Mouse (Mus musculus) cerebellum, postnatal 4 days (tissue): ENCODE data around the gene Lrrfip1.

Experiments used
- DNase-seq, 2 experiments: peaks; one replicate each; pipeline ENCODE4 v3.0.0; 2022; ENCODE audit warnings: low spot score in 2 of 2, mixed read lengths in 1 of 2

Lrrfip1 gene

DNA sequence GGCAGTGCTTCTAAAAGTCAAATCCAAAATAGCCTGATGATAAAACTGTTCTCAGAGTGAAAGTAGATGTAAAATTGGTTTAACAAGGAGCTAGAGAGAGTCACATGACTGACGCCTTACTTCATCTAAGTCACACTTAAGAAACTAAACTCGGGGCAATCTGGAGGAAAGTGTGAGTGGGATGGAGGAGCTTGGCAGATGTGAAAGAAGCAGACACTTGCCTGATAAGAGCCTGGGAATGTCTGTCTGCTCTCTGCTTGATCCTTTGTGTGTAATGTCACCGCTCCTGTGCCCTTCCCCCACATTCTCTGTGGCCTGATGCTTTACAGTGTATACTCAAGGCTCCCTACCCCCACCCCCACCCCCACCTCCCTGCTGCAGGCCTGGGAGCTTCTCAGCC is 87.8 kb downstream of the Lrrfip1 start:
- DNase-seq: no peak

DNA sequence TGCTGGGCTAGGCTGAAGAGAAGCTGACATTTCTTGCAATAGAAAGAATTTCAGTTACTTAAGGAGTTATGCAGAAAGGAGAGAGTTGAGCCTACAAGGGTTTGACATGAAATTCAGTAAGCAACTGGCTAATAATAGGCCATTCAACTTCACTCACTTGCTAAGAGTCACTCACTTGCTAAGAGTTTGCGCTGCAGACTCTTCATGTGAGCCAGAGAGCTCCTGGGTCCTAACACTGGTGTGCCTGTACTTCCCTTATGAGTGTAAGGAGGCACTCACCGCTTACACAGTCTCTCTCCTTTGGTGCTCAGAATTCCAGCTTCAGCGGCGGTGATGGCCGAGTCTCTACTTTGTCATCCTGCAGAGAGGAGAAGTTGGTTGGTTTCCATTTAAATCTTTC is 88.2 kb downstream of the Lrrfip1 start:
- DNase-seq: no peak

DNA sequence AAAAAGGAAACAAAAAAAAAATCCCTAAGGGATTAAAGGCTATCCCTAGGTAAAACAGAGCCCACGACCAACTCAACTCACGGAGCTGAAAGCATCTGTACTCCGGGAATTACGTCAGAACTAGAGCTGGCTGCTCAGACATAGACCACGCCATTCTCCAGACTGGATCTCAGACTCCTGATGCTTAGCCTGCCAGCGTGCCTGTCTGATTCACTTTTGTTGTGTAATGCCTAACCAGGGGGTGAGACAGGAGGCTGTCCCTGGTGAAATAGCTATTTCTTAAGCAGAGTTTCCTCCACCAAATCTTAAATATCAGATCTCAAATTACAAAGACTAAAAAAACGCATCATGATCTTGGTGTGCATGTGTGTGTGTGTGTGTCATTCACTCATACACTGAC is 89.5 kb downstream of the Lrrfip1 start:
- no peak for DNase-seq

DNA sequence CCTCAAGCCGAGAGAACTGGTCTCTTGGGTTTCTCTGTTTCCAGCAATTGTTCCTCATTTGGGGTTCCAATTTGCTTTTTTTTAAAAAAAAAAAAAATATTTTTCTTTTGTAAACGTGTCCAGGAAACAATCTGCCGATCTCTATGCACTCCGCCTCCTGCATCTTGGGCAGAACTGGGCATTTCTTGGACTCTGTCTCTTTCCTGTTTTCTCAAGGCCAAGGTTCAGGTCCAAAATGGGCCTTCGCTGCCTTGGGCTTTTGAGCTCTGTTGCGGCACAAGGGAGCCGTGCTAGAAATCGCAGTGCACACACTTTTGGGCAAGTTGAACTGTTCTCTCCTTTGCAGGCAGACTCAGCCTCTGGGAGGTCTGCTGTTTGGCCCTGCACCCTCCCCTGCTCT is 90.4 kb downstream of the Lrrfip1 start:
- no peak for DNase-seq

DNA sequence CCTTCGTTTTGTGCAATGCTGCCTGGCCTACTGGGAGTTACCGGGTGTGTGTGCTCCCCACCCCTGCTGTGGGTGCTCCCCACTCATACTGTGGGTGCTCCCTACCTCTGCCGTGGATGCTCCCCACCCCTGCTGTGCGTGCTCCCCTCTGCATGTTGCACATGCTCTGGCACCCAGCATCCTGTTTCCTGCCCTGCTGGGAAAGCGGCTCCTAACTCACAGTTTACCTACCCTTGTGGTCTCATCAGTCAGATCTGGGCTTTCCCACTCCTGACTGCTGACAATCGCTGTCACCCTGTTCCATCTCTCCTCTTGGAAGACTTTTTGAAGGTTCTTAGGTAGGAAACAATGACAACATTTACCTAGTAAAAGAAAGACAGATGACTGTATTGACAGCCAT is 91.9 kb downstream of the Lrrfip1 start:
- DNase-seq: no peak

DNA sequence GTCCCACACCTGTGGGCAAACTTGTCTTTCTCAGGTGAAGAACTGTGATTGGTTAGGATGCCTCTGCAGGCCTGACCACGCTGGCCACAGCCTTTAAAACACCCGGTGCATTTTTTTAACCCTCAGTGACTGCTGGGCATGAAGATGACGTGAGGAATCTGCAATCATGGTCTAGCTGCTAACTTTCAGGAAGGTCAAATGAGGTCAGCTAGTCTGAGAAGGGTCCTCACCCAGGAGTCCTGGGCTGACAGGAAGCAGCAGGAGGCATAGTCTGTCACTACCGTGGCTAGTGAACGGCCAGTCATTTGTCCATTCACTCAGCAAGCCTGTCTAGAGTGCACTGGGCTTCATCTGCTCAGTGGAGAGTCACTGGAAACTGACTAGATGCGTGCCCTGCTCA is 93.9 kb downstream of the Lrrfip1 start:
- DNase-seq: no peak

DNA sequence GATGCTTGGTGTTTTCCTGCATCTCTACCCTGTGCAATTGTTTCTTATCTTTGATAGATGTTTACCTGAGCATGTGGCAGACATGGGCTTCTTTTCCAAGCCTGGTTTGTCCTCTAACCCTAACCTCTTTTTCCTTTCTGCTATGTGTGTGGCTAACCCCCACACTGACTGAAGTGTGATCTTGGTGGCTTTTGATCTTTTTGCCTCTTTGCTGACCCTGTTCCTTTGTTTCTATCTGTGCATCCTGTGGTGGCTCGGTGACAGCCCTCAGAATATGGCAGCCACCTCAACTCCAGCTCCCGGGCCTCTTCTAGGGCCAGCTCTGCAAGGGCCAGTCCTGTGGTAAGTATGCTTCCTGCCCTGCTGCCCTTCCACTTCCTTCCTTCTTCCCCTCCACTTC is 94.8 kb downstream of the Lrrfip1 start:
- no peak for DNase-seq

DNA sequence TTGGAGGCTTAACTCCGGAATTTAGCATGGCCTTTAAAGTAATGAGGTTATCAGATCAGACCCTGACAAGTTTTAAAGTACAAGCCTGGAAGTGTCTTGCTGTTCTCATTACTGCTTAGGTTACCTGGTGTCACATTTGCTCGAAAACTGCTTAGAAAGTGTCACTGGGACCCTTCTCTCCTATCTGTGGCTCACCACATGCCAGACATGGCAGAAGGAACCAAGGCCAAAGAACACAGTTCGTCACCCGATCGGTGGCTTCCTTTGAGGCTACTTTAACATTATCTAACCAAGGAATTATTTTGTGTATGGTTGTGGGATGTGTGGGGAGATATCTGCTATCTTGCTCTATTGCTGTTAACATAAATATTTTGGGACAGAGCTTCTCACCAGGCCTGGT is 95.5 kb downstream of the Lrrfip1 start:
- DNase-seq: no peak

DNA sequence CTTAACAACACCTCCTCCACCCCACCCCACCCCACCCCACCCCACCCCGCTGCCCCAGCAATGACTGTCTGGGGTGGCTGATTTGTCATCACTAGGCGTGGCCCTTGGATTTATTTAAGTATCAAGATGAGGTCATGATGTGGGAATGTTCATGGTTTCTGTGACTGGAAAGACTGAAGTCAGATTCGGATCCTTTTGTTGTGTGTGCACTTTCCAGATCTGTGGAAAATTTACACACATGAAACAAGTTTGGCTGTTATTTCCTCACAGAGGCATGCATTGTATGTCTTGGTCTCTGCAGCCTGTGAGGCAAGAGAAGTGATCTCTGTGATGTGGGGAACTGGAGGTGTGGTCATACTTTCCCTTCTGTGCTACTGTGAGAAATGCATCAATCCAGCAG is 96.7 kb downstream of the Lrrfip1 start:
- no peak for DNase-seq

DNA sequence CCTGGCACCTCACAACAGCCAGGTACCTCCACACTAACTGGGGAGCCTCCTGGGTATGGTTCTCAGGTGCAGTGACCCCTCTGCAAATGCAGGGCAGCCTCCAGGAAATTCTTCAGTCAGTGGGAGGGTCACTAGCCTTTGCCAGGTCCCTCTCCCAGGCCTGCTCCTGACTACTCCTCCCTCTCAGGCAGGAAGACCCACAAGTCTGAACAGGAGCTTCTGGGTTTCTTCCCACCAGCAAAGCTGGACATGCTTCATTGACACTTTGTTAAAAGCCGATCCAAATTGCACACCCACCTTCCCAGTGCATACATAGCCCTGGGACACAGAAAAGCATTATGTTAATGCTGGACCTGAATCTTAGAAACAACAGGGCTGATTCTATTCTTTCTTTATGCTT is 97.3 kb downstream of the Lrrfip1 start:
- no peak for DNase-seq

DNA sequence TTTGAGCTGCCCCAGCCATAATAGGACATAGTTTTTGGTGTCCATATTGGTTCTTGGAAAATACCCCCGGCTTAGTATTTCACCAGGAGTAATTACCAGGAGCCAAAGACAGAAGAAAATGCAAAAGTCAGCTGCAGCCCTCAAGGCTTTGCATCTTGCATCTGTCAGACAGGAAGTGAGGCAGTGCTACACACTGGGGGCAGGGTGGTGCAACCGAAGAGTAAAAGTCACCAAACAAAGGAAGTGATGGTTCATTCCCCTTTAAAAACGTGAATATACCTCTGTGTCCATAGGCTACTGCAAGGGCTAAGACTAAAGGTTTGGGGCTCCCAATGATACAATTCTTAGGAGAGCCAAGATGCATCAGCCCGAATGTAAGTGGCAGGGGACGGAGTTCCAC is 98.0 kb downstream of the Lrrfip1 start:
- no peak for DNase-seq

DNA sequence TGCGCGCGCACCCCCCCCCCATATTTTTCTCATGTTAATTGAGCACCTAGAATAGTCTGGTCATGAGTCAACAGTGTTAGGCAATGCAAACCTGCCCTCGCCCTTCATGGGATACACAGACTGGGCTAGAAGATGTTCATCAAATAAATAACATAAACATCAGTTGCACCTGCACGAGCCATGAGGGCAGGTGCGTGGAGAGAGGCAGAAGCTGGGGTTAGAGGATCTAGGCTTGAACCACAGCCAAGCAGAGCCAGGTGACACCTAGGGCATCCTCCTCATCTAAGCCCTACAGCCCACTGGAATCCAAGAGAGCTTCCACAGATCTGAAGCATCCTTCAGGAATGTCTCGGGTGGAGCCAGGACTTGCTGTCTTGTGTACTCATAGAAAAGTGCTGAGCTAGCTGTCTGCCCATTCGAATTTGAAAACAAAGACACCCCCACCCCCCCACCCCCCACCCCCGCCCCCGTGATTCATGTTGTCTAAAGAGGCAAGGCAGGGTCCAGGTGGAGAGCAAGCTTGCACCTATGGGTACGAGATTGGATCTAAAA is 98.8 kb downstream of the Lrrfip1 start:
- DNase-seq: no peak

DNA sequence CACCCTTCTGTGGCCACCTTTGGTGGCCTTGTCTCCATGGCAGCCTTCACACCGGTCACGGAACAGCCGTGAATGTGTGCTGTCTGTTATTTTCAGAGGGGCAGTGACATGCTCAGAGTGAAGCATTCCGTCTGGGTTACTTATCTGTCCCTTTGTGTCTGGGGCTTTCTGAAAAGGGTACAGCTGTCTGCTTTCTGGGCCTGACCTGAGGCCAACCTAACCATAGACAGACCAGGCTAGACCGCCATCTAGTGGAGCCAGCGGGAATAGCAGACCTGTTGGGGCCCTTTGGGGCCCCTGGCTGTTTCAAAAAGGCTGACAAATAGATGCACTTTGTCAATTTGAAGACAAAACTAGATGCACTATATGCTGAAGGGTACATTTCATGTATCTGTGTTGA is 100.3 kb downstream of the Lrrfip1 start:
- DNase-seq: peak; percentile 54 to 74

DNA sequence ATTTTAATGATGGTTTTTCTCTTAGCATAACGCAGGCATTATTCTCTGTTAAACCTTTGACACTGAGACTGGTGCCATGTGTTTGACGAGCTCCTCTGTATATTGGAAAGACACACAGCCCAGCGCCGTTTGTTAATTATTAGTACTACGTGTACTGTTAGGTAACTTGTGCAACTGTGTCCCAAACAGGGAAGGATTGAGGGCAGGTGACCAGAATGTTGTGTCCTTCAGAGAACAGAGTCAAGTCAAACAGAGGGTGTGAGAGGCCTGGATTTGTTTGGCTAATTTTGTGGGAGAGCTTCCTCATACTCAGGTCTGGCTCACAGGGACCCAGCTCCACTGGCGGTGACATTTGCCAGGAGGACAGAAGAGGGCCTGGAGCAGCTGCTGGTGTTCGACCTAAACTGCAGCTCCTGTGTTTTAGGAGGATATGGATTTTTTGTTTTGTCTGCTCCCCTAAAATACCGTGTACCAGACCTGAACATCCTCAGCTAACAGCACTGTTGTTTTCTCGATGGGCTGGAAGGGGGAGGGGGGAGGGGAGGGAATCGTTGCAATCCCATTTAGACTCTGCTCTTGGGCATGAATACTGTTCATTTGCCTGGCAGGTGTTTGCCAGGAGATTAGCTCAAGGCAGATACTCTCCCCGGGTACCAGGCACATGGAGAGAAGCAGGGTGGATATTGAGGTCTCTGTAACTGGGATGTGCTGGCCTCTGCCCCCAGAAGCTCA is 103.3 kb downstream of the Lrrfip1 start:
- DNase-seq: no peak

DNA sequence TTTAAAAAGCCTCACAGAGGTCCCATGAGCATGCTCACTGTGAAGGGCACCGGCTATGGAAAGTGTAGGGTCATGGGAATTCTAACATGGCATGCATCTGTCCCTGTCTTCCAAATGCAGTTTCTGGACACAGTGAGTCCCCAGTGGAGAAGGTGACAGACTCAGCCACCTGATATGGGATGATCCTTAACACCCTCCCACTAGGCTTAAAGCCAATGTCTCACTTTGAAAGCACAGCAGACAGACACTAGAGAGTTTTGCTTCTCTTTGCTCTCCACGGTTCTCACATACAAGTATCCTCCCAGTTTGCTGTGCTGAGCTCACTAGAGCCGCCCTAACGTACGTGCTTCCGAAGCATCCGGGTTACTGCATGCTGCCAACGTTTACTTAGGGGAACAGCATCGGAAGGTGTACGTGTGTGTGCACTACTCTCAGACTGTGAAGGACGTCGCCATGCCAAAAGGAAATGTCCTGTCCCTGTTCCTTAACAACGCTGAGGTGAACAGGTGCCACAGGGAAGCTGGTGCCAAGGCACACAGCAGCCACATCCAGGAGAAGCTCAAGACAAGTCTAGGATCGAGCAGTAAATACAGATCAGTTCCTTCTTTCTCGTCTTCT is 104.9 kb downstream of the Lrrfip1 start:
- no peak for DNase-seq

DNA sequence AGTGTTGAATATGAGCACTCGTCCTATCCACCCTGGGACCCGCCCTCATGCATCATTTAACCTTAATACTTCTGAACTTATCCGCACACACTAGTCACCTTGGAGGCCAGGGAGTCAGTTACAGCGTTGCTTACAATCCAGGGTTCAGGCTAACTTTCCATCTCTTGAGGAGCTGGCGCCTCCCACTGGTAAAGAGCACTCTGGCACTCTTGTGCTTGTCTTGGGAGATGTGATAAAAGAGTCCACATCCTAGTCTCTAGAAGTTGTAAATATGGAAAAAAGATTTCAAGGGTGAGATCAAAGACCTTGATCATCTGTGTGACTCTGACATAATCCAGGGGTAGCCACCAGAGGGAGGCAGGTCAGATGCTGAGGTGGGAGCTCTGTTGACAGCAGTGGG is 109.0 kb downstream of the Lrrfip1 start:
- no peak for DNase-seq

DNA sequence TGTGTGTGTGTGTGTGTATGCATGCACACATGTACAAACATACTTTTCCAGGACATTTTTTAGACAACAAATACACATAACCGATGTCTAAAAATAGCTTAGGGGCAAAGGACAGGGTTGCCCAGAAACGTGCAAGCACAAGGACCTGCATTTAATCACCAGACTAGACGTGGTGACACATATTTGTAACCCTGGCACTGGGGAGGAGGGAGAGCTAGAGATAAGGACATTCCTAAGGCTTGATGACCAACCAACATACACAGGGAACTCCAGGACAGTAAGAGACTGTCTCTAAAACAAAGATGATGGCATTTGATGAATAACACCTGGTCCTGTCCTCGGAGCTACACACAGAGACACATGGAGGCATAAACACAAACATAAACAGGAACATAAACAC is 110.8 kb downstream of the Lrrfip1 start:
- DNase-seq: no peak

DNA sequence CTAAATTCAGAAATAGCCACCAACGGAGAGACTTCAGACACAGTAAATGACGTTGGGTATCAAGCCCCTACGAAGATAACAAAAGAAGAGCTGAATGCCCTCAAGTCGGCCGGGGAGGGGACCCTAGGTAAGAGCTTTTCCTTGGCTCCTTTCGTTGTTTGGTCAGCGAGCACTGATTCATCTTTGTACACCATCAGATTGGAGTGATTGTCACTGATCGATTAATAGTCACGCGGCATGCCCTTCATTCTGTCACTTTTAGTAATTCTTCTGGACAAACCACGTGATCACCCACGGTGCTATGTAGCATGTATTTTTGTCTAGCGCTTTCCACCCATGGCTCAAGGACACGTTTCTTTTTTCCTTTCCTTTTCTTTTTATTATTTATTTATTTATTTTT is 113.6 kb downstream of the Lrrfip1 start:
- DNase-seq: no peak

DNA sequence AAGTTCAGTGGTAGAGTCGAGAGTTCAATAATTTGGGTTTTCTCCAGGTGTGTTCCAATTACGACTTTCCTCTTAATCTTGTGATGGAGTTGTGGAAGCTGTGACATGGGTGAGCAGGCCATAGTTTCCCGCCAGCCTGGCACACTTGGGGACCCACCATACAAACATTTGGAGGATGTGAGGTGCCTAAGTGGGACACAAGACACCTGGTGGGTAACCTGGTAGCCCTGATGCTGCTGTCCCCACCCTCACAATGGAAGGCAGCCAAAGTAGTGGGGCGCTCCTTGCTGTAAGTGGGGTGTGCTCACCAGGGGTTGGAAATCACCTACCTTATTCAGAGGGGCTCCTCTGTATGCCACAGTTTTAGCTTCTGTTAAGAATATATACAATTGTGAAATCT is 114.1 kb downstream of the Lrrfip1 start:
- no peak for DNase-seq

DNA sequence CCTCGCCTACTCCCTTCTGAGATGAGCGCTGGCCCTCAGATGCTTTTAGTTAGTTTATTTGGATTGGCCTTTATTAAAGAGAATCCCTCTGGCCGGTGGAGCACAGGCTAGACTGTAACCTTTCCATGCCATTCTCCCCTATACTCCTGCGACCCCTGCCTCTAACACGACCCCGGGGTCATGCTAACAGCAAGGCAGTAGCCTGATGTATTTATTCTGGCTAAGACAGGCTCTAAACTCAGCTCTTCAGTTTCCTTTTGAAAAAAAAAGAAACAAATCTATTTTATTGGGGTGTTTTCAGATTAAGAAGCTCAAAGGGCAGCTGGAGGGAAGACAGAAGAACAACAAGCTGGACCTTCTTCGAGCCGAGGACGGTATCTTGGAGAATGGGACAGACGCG is 123.6 kb downstream of the Lrrfip1 start:
- no peak for DNase-seq

DNA sequence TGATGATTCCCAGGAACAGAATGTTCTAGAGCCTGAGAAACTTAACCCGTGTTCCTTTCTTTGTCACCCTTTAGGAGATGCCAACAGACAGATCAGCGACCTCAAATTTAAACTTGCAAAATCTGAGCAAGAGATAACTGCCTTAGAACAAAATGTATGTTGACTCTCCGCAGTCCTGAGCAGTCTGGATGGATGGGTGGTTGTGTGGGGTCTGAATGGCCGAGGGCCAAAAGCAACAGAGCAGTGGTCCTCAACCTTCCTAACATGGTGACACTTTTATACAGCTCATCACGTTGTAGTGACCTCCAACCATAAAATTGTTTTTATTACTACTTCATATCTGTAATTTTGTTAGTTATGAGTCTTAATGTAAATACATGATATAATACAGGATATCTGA is 124.5 kb downstream of the Lrrfip1 start:
- DNase-seq: no peak

DNA sequence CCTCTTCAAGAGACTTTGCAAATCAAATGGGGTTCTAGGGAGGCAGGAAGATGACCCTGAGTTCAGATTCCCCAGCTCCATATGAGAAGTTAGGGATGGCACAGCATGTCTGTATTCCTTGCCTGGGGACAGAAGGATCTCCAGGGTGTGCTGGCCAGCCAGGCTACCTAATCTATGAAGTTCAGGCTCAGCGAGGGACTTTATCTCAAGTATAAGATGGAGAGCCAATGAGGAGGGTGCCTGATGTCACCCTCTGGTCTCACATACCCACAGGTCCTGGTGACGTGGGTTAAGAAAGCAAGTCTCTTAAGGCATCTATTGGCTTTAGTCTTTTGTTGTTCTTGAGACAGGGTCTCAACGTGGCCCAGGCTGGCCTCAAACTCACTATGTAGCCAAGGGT is 124.9 kb downstream of the Lrrfip1 start:
- DNase-seq: no peak

DNA sequence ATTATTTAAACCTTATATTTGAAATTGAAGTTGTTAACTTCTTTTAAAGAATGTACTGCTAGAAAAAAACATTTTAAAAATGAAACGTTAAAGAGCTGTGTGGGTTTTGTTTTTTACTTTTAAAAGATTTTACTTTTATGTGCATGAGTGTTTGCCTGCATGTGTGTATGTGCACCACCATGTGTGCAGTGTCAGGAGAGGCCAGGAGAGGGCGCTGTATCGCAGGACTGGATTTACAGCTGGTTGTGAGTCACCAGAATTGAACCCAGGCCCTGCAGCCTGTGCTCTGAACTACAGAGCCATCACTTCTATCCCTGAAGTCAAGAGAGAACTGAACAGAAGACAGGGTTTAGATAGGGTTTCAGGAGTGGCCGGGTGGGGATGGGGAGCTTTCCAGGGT is 130.3 kb downstream of the Lrrfip1 start:
- no peak for DNase-seq

DNA sequence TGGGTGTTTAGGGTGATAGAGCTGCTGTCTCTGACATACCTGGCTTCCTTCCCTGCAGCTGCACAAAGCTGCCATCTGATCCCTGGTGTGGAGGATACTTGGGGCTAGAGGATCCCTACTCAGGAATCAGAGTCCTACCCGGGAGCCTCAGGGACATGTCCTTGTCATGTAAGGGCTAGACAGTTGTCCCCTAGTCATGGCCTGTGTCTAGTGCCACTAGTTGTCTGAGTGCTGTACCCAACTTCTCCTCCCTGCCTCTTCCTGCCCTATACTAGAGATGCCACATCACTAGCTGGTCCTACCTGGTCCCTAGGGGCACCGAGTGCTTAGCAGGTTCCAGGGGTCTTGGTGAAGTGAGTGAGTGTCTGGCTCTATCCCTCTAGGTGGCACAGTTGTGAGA is 138.5 kb downstream of the Lrrfip1 start:
- DNase-seq: no peak
